Mouse (Mus musculus): ENCODE data around the gene Gm19684.

Gene Gm19684

GRCm38 (mm10) chr17:36178938-36179337, 57.5 kb downstream of the Gm19684 start:
- DNase-seq, result peak in 1 of 2 experiments; percentile 40

Measured in lung, postnatal 4 days (tissue).